Mouse (Mus musculus): Measurements from ENCODE around the gene Tmem206. TPM values are rescaled to one million over a fixed set of nuclear protein-coding genes. Genes with fewer than 3 reads are reported as not detected.

Gene Tmem206
- total and polyA plus RNA-seq, 3 experiments = 3.7 to 22.6 (median 9.2) TPM

DNA sequence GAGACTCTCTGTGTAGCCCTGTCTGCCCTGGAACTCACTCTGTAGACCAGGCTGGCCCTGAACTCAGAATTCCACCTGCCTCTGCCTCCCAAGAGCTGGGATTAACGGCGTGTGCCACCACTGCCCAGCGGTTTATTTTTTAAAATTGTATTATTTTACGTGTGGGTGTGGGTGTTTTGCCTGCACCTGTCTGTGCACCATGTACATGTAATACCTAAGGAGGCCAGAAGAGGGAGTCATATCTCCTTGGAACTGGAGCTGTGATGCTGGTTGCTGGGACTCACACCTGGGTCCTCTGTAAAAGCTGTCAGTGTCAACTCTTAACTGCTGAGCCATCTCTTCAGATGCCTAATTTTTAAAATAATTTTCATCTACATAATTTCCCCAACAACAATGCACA lies 38.8 kb downstream of the Tmem206 start:
- DNase-seq (ENCODE audit: low spot score) (no peak), ATAC-seq (ENCODE audit: extremely low read depth, insufficient number of reproducible peaks, low FRiP score, poor library complexity, severe bottlenecking) (peak; percentile 46; the same call in 1 of the 2 replicates)
- Histone ChIP-seq H3K27me3 (ENCODE audit: insufficient read depth, low read length) (no peaks in the 10 kb centered on the region), H3K4me3 (ENCODE audit: low read depth, low read length) (no peak overlapping the region), H3K9me3 (replicated peaks) (no peaks in the 10 kb centered on the region), H3K36me3 (replicated peaks) (peaks cover 90% of the 10 kb centered on the region), H3K4me1 (ENCODE audit: insufficient read depth, low read depth, low read length) (peaks cover 20% of the 10 kb centered on the region)
- no peak for TF ChIP-seq TAL1 (conservative IDR thresholded peaks at IDR 0.05; ENCODE audit: low read depth, low read length)
- no peak for TF ChIP-seq GATA1 (IDR thresholded peaks at IDR 0.05; ENCODE audit: borderline replicate concordance, low read length)
- no peak for TF ChIP-seq POLR2AphosphoS5 (IDR thresholded peaks at IDR 0.05; ENCODE audit: insufficient replicate concordance, low read depth, low read length)
- TF ChIP-seq GATA2 (IDR thresholded peaks at IDR 0.05; ENCODE audit: borderline replicate concordance, low read depth, low read length) = no peak
- TF ChIP-seq CTCF (IDR thresholded peaks at IDR 0.05; ENCODE audit: low read depth, low read length) = peak; percentile 55

DNA sequence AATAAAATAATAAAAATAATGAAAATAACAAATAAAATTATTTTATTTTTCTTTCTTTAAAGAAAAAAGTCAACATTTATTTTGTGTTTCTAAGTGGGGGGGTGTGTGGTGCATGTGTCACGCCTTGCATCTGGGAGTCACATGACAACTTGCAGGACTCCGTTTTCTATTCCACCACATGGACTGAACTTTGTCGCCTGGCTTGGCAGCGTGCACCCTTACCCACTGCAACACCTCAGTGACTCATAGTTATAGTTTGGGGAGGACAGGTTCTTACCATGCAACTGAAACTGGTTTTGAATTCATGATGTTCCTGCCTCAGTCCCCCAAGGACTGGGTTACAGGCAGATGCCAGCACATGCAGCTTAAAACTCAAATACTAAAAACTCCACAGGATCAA lies 42.5 kb downstream of the Tmem206 start:
- Histone ChIP-seq H3K4me3 (ENCODE audit: low read depth, low read length) (no peak overlapping the region), H3K4me1 (ENCODE audit: insufficient read depth, low read depth, low read length) (peaks cover 4% of the 10 kb centered on the region), H3K27me3 (ENCODE audit: insufficient read depth, low read length) (no peaks in the 10 kb centered on the region), H3K9me3 (replicated peaks) (no peaks in the 10 kb centered on the region), H3K36me3 (replicated peaks) (peaks cover 73% of the 10 kb centered on the region)
- no peak for ATAC-seq (ENCODE audit: extremely low read depth, insufficient number of reproducible peaks, low FRiP score, poor library complexity, severe bottlenecking)
- DNase-seq (ENCODE audit: low spot score) = no peak
- no peak for TF ChIP-seq TAL1 (conservative IDR thresholded peaks at IDR 0.05; ENCODE audit: low read depth, low read length)
- no peak for TF ChIP-seq GATA1 (IDR thresholded peaks at IDR 0.05; ENCODE audit: borderline replicate concordance, low read length)

DNA sequence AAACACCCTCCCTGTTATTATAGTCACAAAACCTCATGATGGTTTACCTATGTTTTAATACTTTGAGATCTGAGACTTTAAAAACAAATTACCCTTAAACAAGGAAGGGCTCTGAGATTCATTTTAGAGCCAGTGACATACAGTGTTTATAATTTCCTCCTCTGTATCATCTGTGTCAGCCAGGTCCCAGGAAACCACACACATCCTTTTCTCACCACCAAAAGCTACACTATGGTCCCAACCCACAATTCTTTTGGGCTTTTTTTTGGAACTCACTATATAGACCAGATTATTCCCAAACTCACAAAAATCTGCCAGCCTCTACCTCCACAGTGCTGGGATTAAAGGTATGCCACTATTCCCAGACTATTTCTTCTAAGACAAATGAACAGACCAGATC lies 43.4 kb downstream of the Tmem206 start:
- H3K4me1 ChIP-seq (ENCODE audit: insufficient read depth, low read depth, low read length) = peaks cover 4% of the 10 kb centered on the region
- no peaks in the 10 kb centered on the region for H3K9me3 ChIP-seq (replicated peaks)
- H3K4me3 ChIP-seq (ENCODE audit: low read depth, low read length) = no peak overlapping the region
- DNase-seq (ENCODE audit: low spot score) = no peak
- ATAC-seq (ENCODE audit: extremely low read depth, insufficient number of reproducible peaks, low FRiP score, poor library complexity, severe bottlenecking) = no peak
- H3K27me3 ChIP-seq (ENCODE audit: insufficient read depth, low read length) = no peaks in the 10 kb centered on the region
- peaks cover 67% of the 10 kb centered on the region for H3K36me3 ChIP-seq (replicated peaks)
- TF ChIP-seq GATA2 (IDR thresholded peaks at IDR 0.05; ENCODE audit: borderline replicate concordance, low read depth, low read length) = no peak
- no peak for TF ChIP-seq TAL1 (conservative IDR thresholded peaks at IDR 0.05; ENCODE audit: low read depth, low read length)
- TF ChIP-seq GATA1 (IDR thresholded peaks at IDR 0.05; ENCODE audit: borderline replicate concordance, low read length) = no peak
- no peak for TF ChIP-seq CTCF (IDR thresholded peaks at IDR 0.05; ENCODE audit: low read depth, low read length)
- TF ChIP-seq POLR2AphosphoS5 (IDR thresholded peaks at IDR 0.05; ENCODE audit: insufficient replicate concordance, low read depth, low read length) = no peak

DNA sequence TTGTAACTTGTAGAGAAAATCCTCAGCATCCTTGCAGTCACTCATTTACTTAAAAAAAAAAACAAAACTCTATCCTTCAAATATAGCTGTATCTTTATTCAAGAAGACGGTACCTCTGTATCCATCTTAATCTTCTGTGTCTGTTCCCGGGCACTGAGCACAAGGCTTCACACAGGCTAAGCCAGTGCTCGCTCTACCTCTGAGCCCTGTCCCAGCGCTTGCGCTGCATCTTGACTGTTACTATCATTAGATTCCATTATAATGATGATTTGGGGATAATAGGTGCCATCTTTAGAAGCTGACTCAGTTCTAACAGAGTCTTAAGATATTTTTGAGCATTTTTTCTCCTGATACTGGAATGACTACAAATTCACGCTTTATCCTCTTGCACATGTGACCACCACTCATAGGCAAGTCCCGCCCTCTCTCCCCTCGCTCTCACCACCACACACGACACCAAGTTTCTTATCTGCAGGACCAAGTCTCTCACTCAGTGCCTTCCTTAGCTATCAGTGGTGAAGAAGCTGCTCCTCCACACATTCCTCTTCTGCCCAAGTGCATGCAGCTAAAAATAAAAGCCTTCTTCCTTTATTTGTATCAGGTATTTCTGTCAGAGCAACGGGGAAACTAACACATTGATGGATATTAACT lies 49.4 kb downstream of the Tmem206 start:
- peak; percentile 55 for TF ChIP-seq TAL1 (conservative IDR thresholded peaks at IDR 0.05; ENCODE audit: low read depth, low read length)
- no peak for TF ChIP-seq GATA1 (IDR thresholded peaks at IDR 0.05; ENCODE audit: borderline replicate concordance, low read length)
- Histone ChIP-seq H3K36me3 (replicated peaks) (peaks cover 21% of the 10 kb centered on the region), H3K27me3 (ENCODE audit: insufficient read depth, low read length) (no peaks in the 10 kb centered on the region), H3K4me1 (ENCODE audit: insufficient read depth, low read depth, low read length) (peaks cover 51% of the 10 kb centered on the region), H3K9me3 (replicated peaks) (no peaks in the 10 kb centered on the region), H3K4me3 (ENCODE audit: low read depth, low read length) (peak overlapping the region; percentile 47; the same call in 1 of the 2 replicates)
- ATAC-seq (ENCODE audit: extremely low read depth, insufficient number of reproducible peaks, low FRiP score, poor library complexity, severe bottlenecking) = peak; percentile 98
- peak; percentile 27 for DNase-seq (ENCODE audit: low spot score)

DNA sequence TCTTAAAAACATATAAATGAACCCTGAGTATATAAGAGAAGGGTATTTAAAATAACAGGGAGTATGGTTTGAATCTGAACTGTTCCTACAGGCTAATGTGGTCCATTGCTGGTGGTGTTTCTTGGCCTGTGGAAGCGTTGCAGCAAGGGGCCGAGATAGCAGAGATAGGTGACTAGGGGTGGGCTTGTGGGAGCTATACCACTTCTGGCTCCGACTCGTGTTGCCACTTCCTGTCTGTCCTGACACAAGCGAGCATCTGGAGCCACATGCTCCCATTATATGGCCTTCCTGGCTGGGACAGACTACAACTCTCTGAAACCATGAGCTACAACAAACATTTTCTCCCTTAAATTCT lies 49.9 kb downstream of the Tmem206 start:
- no peaks in the 10 kb centered on the region for H3K9me3 ChIP-seq (replicated peaks)
- no peaks in the 10 kb centered on the region for H3K27me3 ChIP-seq (ENCODE audit: insufficient read depth, low read length)
- peaks cover 18% of the 10 kb centered on the region for H3K36me3 ChIP-seq (replicated peaks)
- ATAC-seq (ENCODE audit: extremely low read depth, insufficient number of reproducible peaks, low FRiP score, poor library complexity, severe bottlenecking) (peak; percentile 18; the same call in 1 of the 2 replicates), DNase-seq (ENCODE audit: low spot score) (no peak)
- TF ChIP-seq CTCF (IDR thresholded peaks at IDR 0.05; ENCODE audit: low read depth, low read length) = no peak
- no peak for TF ChIP-seq GATA2 (IDR thresholded peaks at IDR 0.05; ENCODE audit: borderline replicate concordance, low read depth, low read length)
- no peak for TF ChIP-seq GATA1 (IDR thresholded peaks at IDR 0.05; ENCODE audit: borderline replicate concordance, low read length)
- TF ChIP-seq POLR2AphosphoS5 (IDR thresholded peaks at IDR 0.05; ENCODE audit: insufficient replicate concordance, low read depth, low read length) = no peak
- no peak for TF ChIP-seq TAL1 (conservative IDR thresholded peaks at IDR 0.05; ENCODE audit: low read depth, low read length)
- H3K4me1 ChIP-seq (ENCODE audit: insufficient read depth, low read depth, low read length) = peaks cover 53% of the 10 kb centered on the region
- peak overlapping the region; percentile 66; the same call in 1 of the 2 replicates for H3K4me3 ChIP-seq (ENCODE audit: low read depth, low read length)

DNA sequence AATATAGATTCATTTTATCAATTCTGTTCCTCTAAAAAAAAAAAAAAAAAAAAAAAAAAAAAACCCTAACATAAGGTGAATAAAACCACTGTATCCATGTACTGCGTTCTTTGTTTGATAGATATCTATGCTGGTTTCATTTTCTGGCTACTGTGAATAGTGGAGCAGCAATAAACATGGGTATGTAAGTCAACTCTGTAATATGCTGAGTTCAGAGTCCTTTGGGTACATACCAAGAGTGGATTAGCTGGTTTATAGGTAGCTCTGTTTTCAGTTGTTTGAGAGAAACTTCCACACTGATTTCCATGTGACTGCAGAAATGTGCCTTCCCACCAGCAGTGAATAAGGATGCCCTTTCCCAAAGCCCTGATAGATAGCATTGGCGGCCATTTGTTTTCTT lies 52.4 kb downstream of the Tmem206 start:
- H3K9me3 ChIP-seq (replicated peaks) = no peaks in the 10 kb centered on the region
- no peak for DNase-seq (ENCODE audit: low spot score)
- peaks cover 12% of the 10 kb centered on the region for H3K36me3 ChIP-seq (replicated peaks)
- peaks cover 60% of the 10 kb centered on the region for H3K4me1 ChIP-seq (ENCODE audit: insufficient read depth, low read depth, low read length)
- no peak for TF ChIP-seq POLR2AphosphoS5 (IDR thresholded peaks at IDR 0.05; ENCODE audit: insufficient replicate concordance, low read depth, low read length)
- TF ChIP-seq CTCF (IDR thresholded peaks at IDR 0.05; ENCODE audit: low read depth, low read length) = no peak
- no peak for TF ChIP-seq TAL1 (conservative IDR thresholded peaks at IDR 0.05; ENCODE audit: low read depth, low read length)
- no peak for TF ChIP-seq GATA2 (IDR thresholded peaks at IDR 0.05; ENCODE audit: borderline replicate concordance, low read depth, low read length)
- no peak for TF ChIP-seq GATA1 (IDR thresholded peaks at IDR 0.05; ENCODE audit: borderline replicate concordance, low read length)
- no peaks in the 10 kb centered on the region for H3K27me3 ChIP-seq (ENCODE audit: insufficient read depth, low read length)
- no peak overlapping the region for H3K4me3 ChIP-seq (ENCODE audit: low read depth, low read length)
- ATAC-seq (ENCODE audit: extremely low read depth, insufficient number of reproducible peaks, low FRiP score, poor library complexity, severe bottlenecking) = no peak
